Mouse (Mus musculus) E14TG2a.4 (cell line): ENCODE data around the gene Rbp7.
A peak's percentile ranks its signal among the peaks of the same experiment; 100 is the strongest.

Experiments used
- CTCF ChIP-seq: conservative IDR thresholded peaks from 2 replicates; pipeline ENCODE4 v1.5.1; 2014; ENCODE audit warnings: low read length
- NANOG ChIP-seq: IDR thresholded peaks from 2 replicates; pipeline ENCODE4 v1.6.1; 2014; ENCODE audit warnings: borderline replicate concordance, low read length, mixed read lengths

DNA sequence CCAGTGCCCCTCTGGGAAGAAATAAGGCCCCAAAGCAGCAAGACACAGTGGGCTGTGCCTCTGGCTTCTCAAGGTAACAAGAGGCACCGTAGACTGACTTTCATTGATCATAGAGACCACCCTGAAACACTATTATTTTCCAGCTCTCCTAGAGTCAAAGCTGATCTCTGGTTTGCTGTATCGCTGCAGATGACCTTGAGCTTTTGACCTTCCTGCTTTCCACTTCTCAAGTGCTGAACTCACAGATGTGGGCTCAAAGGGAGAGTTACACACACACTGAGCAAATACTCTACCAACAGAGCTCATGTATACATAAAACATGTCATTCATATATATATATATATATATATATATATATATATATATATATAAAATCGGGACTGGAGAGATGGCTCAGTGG is 4.1 kb downstream of the Rbp7 start:
- TF ChIP-seq CTCF = no peak
- TF ChIP-seq NANOG = 0 out of 2 replicates have a peak, but pooled peaks have one; percentile 28
